ENCODE assay signal across 11 mouse cellular contexts in the genomic region with DNA sequence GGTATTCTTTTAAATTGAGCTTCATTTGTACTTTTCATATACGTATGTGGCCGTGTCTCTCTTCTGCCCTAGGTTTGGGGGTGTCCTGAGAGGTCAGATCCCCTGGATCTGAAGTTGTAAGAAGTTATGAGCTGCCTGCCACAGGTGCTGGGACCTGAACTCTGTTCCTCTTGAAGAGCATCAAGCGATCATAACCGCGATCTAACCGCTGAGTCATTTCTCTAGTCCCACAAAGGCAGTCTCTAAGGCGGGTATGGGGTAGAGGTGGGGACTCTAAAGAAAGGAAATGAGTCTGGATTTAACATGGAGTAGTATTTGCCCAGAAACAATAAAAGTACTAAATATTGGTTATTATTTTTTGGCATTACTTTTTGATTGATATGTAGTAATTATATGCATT. TPM values are rescaled to one million over a fixed set of nuclear protein-coding genes. Genes with fewer than 3 reads are reported as not detected.
DNase-seq lines count a peak whose midpoint lies in the region; ATAC-seq lines count a peak whose summit lies in the region.
"Had no signal": no experiment of that assay in that cellular context is flagged by ENCODE, and none has a peak within 500 bp of the region (broad histone marks: within the 10 kb centered on the region; RNA-seq: fewer than 3 reads in every experiment).

No protein-coding gene starts in this region.

- H3K4me2 ChIP-seq in midbrain, embryonic 11.5 days, result peak overlapping the region; percentile 24; the same call in 1 of the 2 replicates
- no peak overlapping the region for H3K4me2 ChIP-seq in midbrain, embryonic 15.5 days
- no peak overlapping the region for H3K4me2 ChIP-seq in hindbrain, embryonic 13.5 days

- peaks cover 7% of the 10 kb centered on the region for H3K27me3 ChIP-seq in midbrain, embryonic 11.5 days (ENCODE audit: control insufficient read depth, insufficient read depth, low read length)
- H3K27me3 ChIP-seq in midbrain, embryonic 15.5 days (replicated peaks), result no peaks in the 10 kb centered on the region
- H3K27me3 ChIP-seq in hindbrain, embryonic 13.5 days, result 0 out of 2 replicates have a peak, but pooled peaks cover 3% of the 10 kb centered on the region
- H3K27me3 ChIP-seq: heart, embryonic 15.5 days; kidney, embryonic 15.5 days had no signal

- no peak overlapping the region for H3K4me3 ChIP-seq in midbrain, embryonic 11.5 days (ENCODE audit: low read depth, low read length)
- H3K4me3 ChIP-seq in midbrain, embryonic 15.5 days, result no peak overlapping the region
- H3K4me3 ChIP-seq in hindbrain, embryonic 13.5 days, result no peak overlapping the region

- H3K9ac ChIP-seq in midbrain, embryonic 11.5 days (ENCODE audit: low read length), result no peak overlapping the region
- H3K9ac ChIP-seq in midbrain, embryonic 15.5 days, result no peak overlapping the region
- no peak overlapping the region for H3K9ac ChIP-seq in hindbrain, embryonic 13.5 days

- no peak for DNase-seq in midbrain, embryonic 11.5 days (ENCODE audit: low spot score, missing footprints)
- DNase-seq in MN1 (ENCODE audit: low spot score), result peak; percentile 15
- no peak for DNase-seq in layer of hippocampus, adult 9-10 months (ENCODE audit: low spot score)
- DNase-seq in embryo, embryonic 9.5 days (ENCODE audit: extremely low spot score), result no peak

- ATAC-seq in midbrain, embryonic 11.5 days (ENCODE audit: low FRiP score), result no peak
- ATAC-seq in midbrain, embryonic 15.5 days (replicated peaks), result no peak
- ATAC-seq in hindbrain, embryonic 13.5 days (ENCODE audit: low FRiP score), result no peak
- ATAC-seq in megakaryocyte-erythroid progenitor cell, adult 5-6 weeks (replicated peaks; ENCODE audit: low FRiP score, low TSS enrichment, poor library complexity, severe bottlenecking), result 0 out of 2 replicates have a peak, but pooled peaks have one; percentile 31
- ATAC-seq in frontal cortex, adult (ENCODE audit: low TSS enrichment), result no peak

- no peaks in the 10 kb centered on the region for H3K9me3 ChIP-seq in midbrain, embryonic 11.5 days (ENCODE audit: control insufficient read depth, low read length)
- no peaks in the 10 kb centered on the region for H3K9me3 ChIP-seq in midbrain, embryonic 15.5 days
- no peaks in the 10 kb centered on the region for H3K9me3 ChIP-seq in hindbrain, embryonic 13.5 days
- H3K9me3 ChIP-seq: G1E; heart, embryonic 15.5 days; kidney, embryonic 15.5 days had no signal

- no peak overlapping the region for H3K27ac ChIP-seq in midbrain, embryonic 11.5 days (ENCODE audit: low read depth, low read length)
- H3K27ac ChIP-seq in midbrain, embryonic 15.5 days, result no peak overlapping the region
- peak overlapping the region; percentile 85; the same call in 1 of the 2 replicates for H3K27ac ChIP-seq in hindbrain, embryonic 13.5 days
- H3K27ac ChIP-seq: heart, embryonic 15.5 days; kidney, embryonic 15.5 days had no signal

- no peaks in the 10 kb centered on the region for H3K36me3 ChIP-seq in midbrain, embryonic 11.5 days (ENCODE audit: control insufficient read depth, insufficient read depth, low read length)
- no peaks in the 10 kb centered on the region for H3K36me3 ChIP-seq in midbrain, embryonic 15.5 days (replicated peaks)
- H3K36me3 ChIP-seq in hindbrain, embryonic 13.5 days, result no peaks in the 10 kb centered on the region
- H3K36me3 ChIP-seq: G1E; heart, embryonic 15.5 days; kidney, embryonic 15.5 days had no signal

- H3K4me1 ChIP-seq in midbrain, embryonic 11.5 days (ENCODE audit: control insufficient read depth, insufficient read depth, low read length), result peaks cover 20% of the 10 kb centered on the region
- H3K4me1 ChIP-seq in midbrain, embryonic 15.5 days, result peaks cover 18% of the 10 kb centered on the region
- peaks cover 54% of the 10 kb centered on the region for H3K4me1 ChIP-seq in hindbrain, embryonic 13.5 days (replicated peaks)

- 87% methylated on average over 7 of the region's 7 CpGs for WGBS in midbrain, embryonic 11.5 days
- WGBS in midbrain, embryonic 15.5 days, result 89% methylated on average over 7 of the region's 7 CpGs
- 55% methylated on average over 7 of the region's 7 CpGs for WGBS in hindbrain, embryonic 13.5 days

RNA-seq across cellular contexts. Expression of gene Fam20b, which starts 34.1 kb away (rescaled TPM):
- 21.5 and 22.7 TPM in 2 replicates for polyA plus RNA-seq in midbrain, embryonic 11.5 days (2014; fragmentation: Nextera tagmentation; extraction: Ambion mirVana)
- 34.2 and 34.7 TPM in 2 replicates for polyA plus RNA-seq in midbrain, embryonic 15.5 days (2015; fragmentation: Nextera tagmentation; extraction: Ambion mirVana)
- polyA plus RNA-seq in hindbrain, embryonic 13.5 days (2015; fragmentation: Nextera tagmentation; extraction: Ambion mirVana), result 27.0 and 27.9 TPM in 2 replicates
- 24.9 and 35.7 TPM in 2 replicates for total RNA-seq in megakaryocyte-erythroid progenitor cell, adult 5-6 weeks (2014; fragmentation: Nextera tagmentation)
- total RNA-seq in megakaryocyte-erythroid progenitor cell, adult 5-6 weeks (2017), result 41.1 and 46.9 TPM in 2 replicates
